Mouse (Mus musculus) urinary bladder, postnatal 10 days (tissue): Measurements from ENCODE around the gene Tfrc.

ENCODE experiments used
- DNase-seq: peaks from one replicate; pipeline ENCODE4 v3.0.0; 2022; ENCODE audit warnings: low spot score

The Tfrc gene

GRCm38 (mm10) chr16:32650461-32650860 lies 41.7 kb downstream of the Tfrc start:
- DNase-seq: no peak

GRCm38 (mm10) chr16:32650974-32651618 lies 42.4 kb downstream of the Tfrc start:
- no peak for DNase-seq

- no peak for DNase-seq
Observed at GRCm38 (mm10) chr16:32654071-32654733, 45.5 kb downstream of the Tfrc start.

GRCm38 (mm10) chr16:32655534-32655933 lies 46.8 kb downstream of the Tfrc start:
- no peak for DNase-seq

GRCm38 (mm10) chr16:32656321-32656720 lies 47.6 kb downstream of the Tfrc start:
- DNase-seq: no peak

- DNase-seq: no peak
Observed at GRCm38 (mm10) chr16:32656794-32657193, 48.1 kb downstream of the Tfrc start.

- DNase-seq: no peak
Observed at GRCm38 (mm10) chr16:32657498-32658250, 49.0 kb downstream of the Tfrc start.

GRCm38 (mm10) chr16:32658743-32659171 lies 50.0 kb downstream of the Tfrc start:
- DNase-seq: no peak

- DNase-seq: no peak
Observed at GRCm38 (mm10) chr16:32659385-32659784, 50.7 kb downstream of the Tfrc start.

GRCm38 (mm10) chr16:32660095-32660494 lies 51.4 kb downstream of the Tfrc start:
- no peak for DNase-seq

- DNase-seq: no peak
Observed at GRCm38 (mm10) chr16:32660557-32661321, 52.0 kb downstream of the Tfrc start.

GRCm38 (mm10) chr16:32661493-32661921 lies 52.8 kb downstream of the Tfrc start:
- no peak for DNase-seq

GRCm38 (mm10) chr16:32662372-32662771 lies 53.7 kb downstream of the Tfrc start:
- no peak for DNase-seq

- no peak for DNase-seq
Observed at GRCm38 (mm10) chr16:32663231-32663858, 54.6 kb downstream of the Tfrc start.

GRCm38 (mm10) chr16:32664211-32664610 lies 55.5 kb downstream of the Tfrc start:
- DNase-seq: no peak

GRCm38 (mm10) chr16:32665851-32666665 lies 57.3 kb downstream of the Tfrc start:
- DNase-seq: no peak

GRCm38 (mm10) chr16:32666671-32667551 lies 58.2 kb downstream of the Tfrc start:
- DNase-seq: no peak

- no peak for DNase-seq
Observed at GRCm38 (mm10) chr16:32667552-32667872, 58.8 kb downstream of the Tfrc start.

- DNase-seq: no peak
Observed at GRCm38 (mm10) chr16:32668030-32668429, 59.3 kb downstream of the Tfrc start.

- DNase-seq: no peak
Observed at GRCm38 (mm10) chr16:32668472-32668871, 59.8 kb downstream of the Tfrc start.
